Mouse (Mus musculus) thymus, postnatal 10 days (tissue): ENCODE results near the gene Rnf43.

Source experiments
- DNase-seq, 2 experiments: peaks; one replicate each; pipeline ENCODE4 v3.0.0; 2021; ENCODE audit warnings: low spot score in 2 of 2

Gene Rnf43

GRCm38 (mm10) chr11:87758957-87759608 is 96.6 kb downstream of the Rnf43 start:
- DNase-seq = peak in 1 of 2 experiments; percentile 33

- DNase-seq = peak; percentile 84 to 90
Measured at GRCm38 (mm10) chr11:87759609-87760005, 97.1 kb downstream of the Rnf43 start.

GRCm38 (mm10) chr11:87760301-87761081 is 98.0 kb downstream of the Rnf43 start, which contains the start of gene Tspoap1:
Tspoap1 (plus strand) TSS chr11:87760541.
- peak; percentile 54 to 58 for DNase-seq

GRCm38 (mm10) chr11:87761181-87761721 is 98.7 kb downstream of the Rnf43 start:
- DNase-seq = no peak

- DNase-seq = no peak
Measured at GRCm38 (mm10) chr11:87761806-87762701, 99.5 kb downstream of the Rnf43 start.

GRCm38 (mm10) chr11:87762702-87763385 is 100.3 kb downstream of the Rnf43 start:
- no peak for DNase-seq

GRCm38 (mm10) chr11:87763511-87763987 is 101.0 kb downstream of the Rnf43 start:
- DNase-seq = no peak

- DNase-seq = no peak
Measured at GRCm38 (mm10) chr11:87763988-87764876, 101.7 kb downstream of the Rnf43 start.

GRCm38 (mm10) chr11:87768745-87769144 is 106.2 kb downstream of the Rnf43 start:
- DNase-seq = no peak

GRCm38 (mm10) chr11:87770989-87771388 is 108.5 kb downstream of the Rnf43 start:
- peak; percentile 57 to 94 for DNase-seq

GRCm38 (mm10) chr11:87772354-87772753 is 109.8 kb downstream of the Rnf43 start:
- DNase-seq = no peak

GRCm38 (mm10) chr11:87778100-87778765 is 115.7 kb downstream of the Rnf43 start:
- DNase-seq = no peak

- DNase-seq = no peak
Measured at GRCm38 (mm10) chr11:87778915-87779314, 116.4 kb downstream of the Rnf43 start.

- no peak for DNase-seq
Measured at GRCm38 (mm10) chr11:87779392-87779791, 116.9 kb downstream of the Rnf43 start.

- DNase-seq = no peak
Measured at GRCm38 (mm10) chr11:87780130-87780529, 117.6 kb downstream of the Rnf43 start.
